Mouse (Mus musculus): ENCODE data around the gene Wdfy2. TPM values are rescaled to one million over a fixed set of nuclear protein-coding genes. Genes with fewer than 3 reads are reported as not detected.

The Wdfy2 gene
- total and polyA plus RNA-seq, 2 experiments from 2014 or later, result 4.3 to 19.6 TPM

GRCm38 (mm10) chr14:62850980-62851379 is 13.5 kb downstream of the Wdfy2 start:
- Histone ChIP-seq H3K27ac (ENCODE audit: low read depth, low read length) (no peak overlapping the region), H3K4me3 (ENCODE audit: low read depth, low read length) (no peak overlapping the region), H3K36me3 (ENCODE audit: insufficient read depth, low read length) (no peaks in the 10 kb centered on the region), H3K4me1 (ENCODE audit: insufficient read depth, low read length) (no peaks in the 10 kb centered on the region; the same call in 1 of the 2 replicates), H3K4me2 (ENCODE audit: low read depth, low read length, poor library complexity, severe bottlenecking) (no peak overlapping the region), H3K9me3 (ENCODE audit: low read length) (no peaks in the 10 kb centered on the region), H3K27me3 (ENCODE audit: insufficient read depth, low read length) (no peaks in the 10 kb centered on the region), H3K9ac (replicated peaks; ENCODE audit: low read length, poor library complexity, severe bottlenecking) (no peak overlapping the region)
- peak; percentile 65 for DNase-seq (ENCODE audit: low spot score)
- 0 out of 2 replicates have a peak, but pooled peaks have one; percentile 23 for ATAC-seq (ENCODE audit: low FRiP score)
- TF ChIP-seq CTCF (IDR thresholded peaks at IDR 0.05), result no peak
- 41% methylated on average over 6 of the region's 6 CpGs for WGBS

GRCm38 (mm10) chr14:62852840-62853239 is 15.4 kb downstream of the Wdfy2 start:
- DNase-seq (ENCODE audit: low spot score) (no peak), ATAC-seq (ENCODE audit: low FRiP score) (no peak)
- no peak for TF ChIP-seq CTCF (IDR thresholded peaks at IDR 0.05)
- H3K4me1 ChIP-seq (ENCODE audit: insufficient read depth, low read length), result no peaks in the 10 kb centered on the region; the same call in 1 of the 2 replicates
- H3K27ac ChIP-seq (ENCODE audit: low read depth, low read length), result no peak overlapping the region
- no peak overlapping the region for H3K9ac ChIP-seq (replicated peaks; ENCODE audit: low read length, poor library complexity, severe bottlenecking)
- H3K4me2 ChIP-seq (ENCODE audit: low read depth, low read length, poor library complexity, severe bottlenecking), result no peak overlapping the region
- no peaks in the 10 kb centered on the region for H3K27me3 ChIP-seq (ENCODE audit: insufficient read depth, low read length)
- 80% methylated on average over 3 of the region's 3 CpGs for WGBS
- no peaks in the 10 kb centered on the region for H3K9me3 ChIP-seq (ENCODE audit: low read length)
- no peak overlapping the region for H3K4me3 ChIP-seq (ENCODE audit: low read depth, low read length)
- H3K36me3 ChIP-seq (ENCODE audit: insufficient read depth, low read length), result no peaks in the 10 kb centered on the region

- Histone ChIP-seq H3K4me2 (ENCODE audit: low read depth, low read length, poor library complexity, severe bottlenecking) (peak overlapping the region; percentile 39), H3K9ac (replicated peaks; ENCODE audit: low read length, poor library complexity, severe bottlenecking) (no peak overlapping the region), H3K27ac (ENCODE audit: low read depth, low read length) (no peak overlapping the region), H3K36me3 (ENCODE audit: insufficient read depth, low read length) (no peaks in the 10 kb centered on the region), H3K9me3 (ENCODE audit: low read length) (no peaks in the 10 kb centered on the region), H3K27me3 (ENCODE audit: insufficient read depth, low read length) (no peaks in the 10 kb centered on the region), H3K4me1 (ENCODE audit: insufficient read depth, low read length) (no peaks in the 10 kb centered on the region; the same call in 1 of the 2 replicates), H3K4me3 (ENCODE audit: low read depth, low read length) (peak overlapping the region; percentile 14)
- ATAC-seq (ENCODE audit: low FRiP score) (no peak), DNase-seq (ENCODE audit: low spot score) (peak; percentile 26)
- WGBS, result 34% methylated on average over 18 of the region's 18 CpGs
- TF ChIP-seq CTCF (IDR thresholded peaks at IDR 0.05), result no peak
Measured at GRCm38 (mm10) chr14:62855077-62855835, 17.8 kb downstream of the Wdfy2 start.

- DNase-seq (ENCODE audit: low spot score) (peak; percentile 32), ATAC-seq (ENCODE audit: low FRiP score) (no peak)
- Histone ChIP-seq H3K27me3 (ENCODE audit: insufficient read depth, low read length) (no peaks in the 10 kb centered on the region), H3K4me3 (ENCODE audit: low read depth, low read length) (peak overlapping the region; percentile 14; the same call in 1 of the 2 replicates), H3K4me2 (ENCODE audit: low read depth, low read length, poor library complexity, severe bottlenecking) (peak overlapping the region; percentile 39), H3K4me1 (ENCODE audit: insufficient read depth, low read length) (no peaks in the 10 kb centered on the region; the same call in 1 of the 2 replicates), H3K9me3 (ENCODE audit: low read length) (no peaks in the 10 kb centered on the region), H3K27ac (ENCODE audit: low read depth, low read length) (no peak overlapping the region; the same call in 1 of the 2 replicates), H3K9ac (replicated peaks; ENCODE audit: low read length, poor library complexity, severe bottlenecking) (no peak overlapping the region), H3K36me3 (ENCODE audit: insufficient read depth, low read length) (no peaks in the 10 kb centered on the region)
- 0 out of 2 replicates have a peak, but pooled peaks have one; percentile 3 for TF ChIP-seq CTCF (IDR thresholded peaks at IDR 0.05)
- WGBS, result 48% methylated on average over 3 of the region's 3 CpGs
Measured at GRCm38 (mm10) chr14:62855863-62856262, 18.4 kb downstream of the Wdfy2 start.

GRCm38 (mm10) chr14:62856490-62856889 is 19.0 kb downstream of the Wdfy2 start:
- WGBS, result 89% methylated on average over 5 of the region's 5 CpGs
- ATAC-seq (ENCODE audit: low FRiP score), result no peak
- no peak for DNase-seq (ENCODE audit: low spot score)
- Histone ChIP-seq H3K9me3 (ENCODE audit: low read length) (no peaks in the 10 kb centered on the region), H3K36me3 (ENCODE audit: insufficient read depth, low read length) (no peaks in the 10 kb centered on the region), H3K4me1 (ENCODE audit: insufficient read depth, low read length) (no peaks in the 10 kb centered on the region; the same call in 1 of the 2 replicates), H3K4me3 (ENCODE audit: low read depth, low read length) (no peak overlapping the region), H3K27ac (ENCODE audit: low read depth, low read length) (no peak overlapping the region), H3K9ac (replicated peaks; ENCODE audit: low read length, poor library complexity, severe bottlenecking) (no peak overlapping the region), H3K4me2 (ENCODE audit: low read depth, low read length, poor library complexity, severe bottlenecking) (no peak overlapping the region), H3K27me3 (ENCODE audit: insufficient read depth, low read length) (no peaks in the 10 kb centered on the region)
- TF ChIP-seq CTCF (IDR thresholded peaks at IDR 0.05), result no peak

- 86% methylated on average over 4 of the region's 4 CpGs for WGBS
- no peak overlapping the region for H3K9ac ChIP-seq (replicated peaks; ENCODE audit: low read length, poor library complexity, severe bottlenecking)
- no peaks in the 10 kb centered on the region; the same call in 1 of the 2 replicates for H3K4me1 ChIP-seq (ENCODE audit: insufficient read depth, low read length)
- no peaks in the 10 kb centered on the region for H3K27me3 ChIP-seq (ENCODE audit: insufficient read depth, low read length)
- no peak overlapping the region for H3K4me2 ChIP-seq (ENCODE audit: low read depth, low read length, poor library complexity, severe bottlenecking)
- no peak for DNase-seq (ENCODE audit: low spot score)
- no peak for ATAC-seq (ENCODE audit: low FRiP score)
- H3K27ac ChIP-seq (ENCODE audit: low read depth, low read length), result no peak overlapping the region
- no peak for TF ChIP-seq CTCF (IDR thresholded peaks at IDR 0.05)
- H3K36me3 ChIP-seq (ENCODE audit: insufficient read depth, low read length), result no peaks in the 10 kb centered on the region
- H3K9me3 ChIP-seq (ENCODE audit: low read length), result no peaks in the 10 kb centered on the region
- no peak overlapping the region for H3K4me3 ChIP-seq (ENCODE audit: low read depth, low read length)
Measured at GRCm38 (mm10) chr14:62857879-62858278, 20.4 kb downstream of the Wdfy2 start.
